Mouse (Mus musculus): Measurements from ENCODE around the gene Unc119b. TPM values are rescaled to one million over a fixed set of nuclear protein-coding genes. Genes with fewer than 3 reads are reported as not detected.
"Not testable (repeated sequence)": the region's sequence is repeated elsewhere in the genome, so short reads cannot be mapped to it uniquely, and the experiment has no call there.

The Unc119b gene
- polyA plus RNA-seq, 1 experiment from 2014 or later = 45.4 TPM

GRCm38 (mm10) chr5:115174554-115174953 is 39.8 kb upstream of the Unc119b start:
- no peaks in the 10 kb centered on the region for H3K4me1 ChIP-seq (ENCODE audit: insufficient read depth)
- no peaks in the 10 kb centered on the region for H3K27me3 ChIP-seq (ENCODE audit: insufficient read depth, low read length)
- no peak overlapping the region for H3K4me2 ChIP-seq
- no peak overlapping the region for H3K27ac ChIP-seq (ENCODE audit: low read depth)
- H3K4me3 ChIP-seq (ENCODE audit: low read depth, low read length) = no peak overlapping the region
- ATAC-seq (ENCODE audit: insufficient read depth) (no peak), DNase-seq (no peak)
- no peak overlapping the region for H3K9ac ChIP-seq
- WGBS = 100% methylated on average over 1 of the region's 1 CpGs
- peak; percentile 36 for TF ChIP-seq CTCF (IDR thresholded peaks at IDR 0.05; ENCODE audit: low read depth)
- no peaks in the 10 kb centered on the region for H3K9me3 ChIP-seq (ENCODE audit: low read depth, low read length)
- no peaks in the 10 kb centered on the region for H3K36me3 ChIP-seq (ENCODE audit: insufficient read depth)

DNA sequence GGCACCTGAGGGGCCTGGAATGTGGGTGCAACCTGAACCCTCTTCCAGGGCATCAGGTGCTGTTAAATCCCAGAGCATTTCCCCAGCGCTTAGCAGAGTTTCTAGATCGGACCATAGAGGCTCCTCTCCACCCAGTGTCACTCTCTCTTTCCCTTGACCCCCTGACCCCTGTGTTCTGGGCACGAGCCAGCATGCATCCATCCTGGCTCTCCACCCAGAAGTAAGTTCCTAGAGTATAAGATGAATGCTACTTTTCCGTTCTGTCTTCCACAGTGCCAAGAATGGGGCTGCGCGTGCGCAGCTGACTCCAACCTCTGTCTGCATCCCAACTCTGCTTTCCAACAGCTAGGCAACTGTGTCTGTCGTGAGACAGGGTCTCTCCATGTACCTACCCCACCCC is 35.4 kb upstream of the Unc119b start:
- peak; percentile 36 for DNase-seq
- Histone ChIP-seq H3K9ac (no peak overlapping the region), H3K27ac (ENCODE audit: low read depth) (no peak overlapping the region), H3K4me3 (ENCODE audit: low read depth, low read length) (no peak overlapping the region), H3K27me3 (ENCODE audit: insufficient read depth, low read length) (no peaks in the 10 kb centered on the region), H3K4me1 (ENCODE audit: insufficient read depth) (peaks cover 13% of the 10 kb centered on the region), H3K36me3 (ENCODE audit: insufficient read depth) (no peaks in the 10 kb centered on the region), H3K9me3 (ENCODE audit: low read depth, low read length) (no peaks in the 10 kb centered on the region), H3K4me2 (no peak overlapping the region)
- TF ChIP-seq CTCF (IDR thresholded peaks at IDR 0.05; ENCODE audit: low read depth) = no peak
- WGBS = 71% methylated on average over 8 of the region's 8 CpGs
- no peak for ATAC-seq (ENCODE audit: insufficient read depth)

DNA sequence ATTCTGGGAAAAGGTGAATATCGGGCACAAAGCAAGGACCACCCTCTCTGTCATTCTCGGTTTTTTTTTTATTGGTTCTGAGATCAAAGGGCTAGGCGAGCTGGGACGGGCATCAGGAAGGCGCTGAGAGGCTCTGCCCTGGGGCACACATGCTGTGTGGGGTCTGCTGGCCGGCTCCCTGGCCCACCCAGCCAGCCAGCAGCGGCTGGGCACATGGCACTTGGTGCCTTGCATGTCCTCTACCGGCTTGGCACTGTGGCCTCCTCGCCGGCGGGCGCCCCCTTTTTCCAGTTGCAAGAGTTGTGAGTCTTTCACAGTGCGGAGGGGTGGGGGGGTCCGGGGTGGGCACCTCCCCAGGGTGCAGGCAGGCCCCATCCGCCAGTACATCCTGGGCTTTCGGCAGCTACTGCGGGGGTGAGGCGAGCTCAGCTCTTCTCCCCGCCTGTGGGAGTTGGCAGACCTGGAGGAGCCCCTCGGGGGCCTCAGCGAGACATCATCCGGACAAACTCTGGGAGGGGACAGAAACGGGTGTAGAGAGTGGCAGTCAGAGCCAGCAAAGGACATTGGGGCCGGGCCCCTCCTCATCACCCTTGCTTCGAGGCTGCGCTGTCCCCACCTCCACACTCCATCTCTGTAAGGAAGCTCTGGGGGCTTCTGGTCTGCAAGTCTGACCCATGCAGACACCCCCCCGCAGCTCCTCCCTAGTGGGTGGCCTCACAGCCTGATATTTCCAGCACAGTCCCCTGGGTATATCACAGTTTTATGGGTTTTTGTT is 34.1 kb upstream of the Unc119b start:
- H3K36me3 ChIP-seq (ENCODE audit: insufficient read depth) = no peaks in the 10 kb centered on the region
- H3K9me3 ChIP-seq (ENCODE audit: low read depth, low read length) = no peaks in the 10 kb centered on the region
- 32% methylated on average over 27 of the region's 27 CpGs for WGBS
- ATAC-seq (ENCODE audit: insufficient read depth) (peak; percentile 53), DNase-seq (peak; percentile 62)
- H3K9ac ChIP-seq = no peak overlapping the region; the same call in 1 of the 2 replicates
- H3K27ac ChIP-seq (ENCODE audit: low read depth) = peak overlapping the region; percentile 63; the same call in 1 of the 2 replicates
- peak overlapping the region; percentile 38; the same call in 1 of the 2 replicates for H3K4me2 ChIP-seq
- H3K4me3 ChIP-seq (ENCODE audit: low read depth, low read length) = no peak overlapping the region; the same call in 1 of the 2 replicates
- TF ChIP-seq CTCF (IDR thresholded peaks at IDR 0.05; ENCODE audit: low read depth) = no peak
- peaks cover 13% of the 10 kb centered on the region for H3K4me1 ChIP-seq (ENCODE audit: insufficient read depth)
- no peaks in the 10 kb centered on the region for H3K27me3 ChIP-seq (ENCODE audit: insufficient read depth, low read length)

- no peak overlapping the region for H3K4me3 ChIP-seq (ENCODE audit: low read depth, low read length)
- no peak overlapping the region for H3K9ac ChIP-seq
- ATAC-seq (ENCODE audit: insufficient read depth) = peak; percentile 32; the same call in 1 of the 2 replicates
- peak overlapping the region; percentile 74 for H3K27ac ChIP-seq (ENCODE audit: low read depth)
- no peaks in the 10 kb centered on the region for H3K9me3 ChIP-seq (ENCODE audit: low read depth, low read length)
- DNase-seq = peak; percentile 57
- no peak overlapping the region for H3K4me2 ChIP-seq
- 59% methylated on average over 6 of the region's 6 CpGs for WGBS
- H3K4me1 ChIP-seq (ENCODE audit: insufficient read depth) = peaks cover 15% of the 10 kb centered on the region
- TF ChIP-seq CTCF (IDR thresholded peaks at IDR 0.05; ENCODE audit: low read depth) = no peak
- H3K27me3 ChIP-seq (ENCODE audit: insufficient read depth, low read length) = no peaks in the 10 kb centered on the region
- H3K36me3 ChIP-seq (ENCODE audit: insufficient read depth) = no peaks in the 10 kb centered on the region
These were observed 32.6 kb upstream of the Unc119b start for GRCm38 (mm10) chr5:115167396-115167795.

GRCm38 (mm10) chr5:115166815-115167194 is 32.0 kb upstream of the Unc119b start:
- Histone ChIP-seq H3K9me3 (ENCODE audit: low read depth, low read length) (no peaks in the 10 kb centered on the region), H3K4me1 (ENCODE audit: insufficient read depth) (peaks cover 15% of the 10 kb centered on the region), H3K27ac (ENCODE audit: low read depth) (peak overlapping the region; percentile 74), H3K9ac (no peak overlapping the region), H3K4me2 (no peak overlapping the region), H3K4me3 (ENCODE audit: low read depth, low read length) (no peak overlapping the region), H3K27me3 (ENCODE audit: insufficient read depth, low read length) (no peaks in the 10 kb centered on the region), H3K36me3 (ENCODE audit: insufficient read depth) (no peaks in the 10 kb centered on the region)
- WGBS = 78% methylated on average over 7 of the region's 7 CpGs
- DNase-seq (no peak), ATAC-seq (ENCODE audit: insufficient read depth) (no peak)
- TF ChIP-seq CTCF (IDR thresholded peaks at IDR 0.05; ENCODE audit: low read depth) = no peak

DNA sequence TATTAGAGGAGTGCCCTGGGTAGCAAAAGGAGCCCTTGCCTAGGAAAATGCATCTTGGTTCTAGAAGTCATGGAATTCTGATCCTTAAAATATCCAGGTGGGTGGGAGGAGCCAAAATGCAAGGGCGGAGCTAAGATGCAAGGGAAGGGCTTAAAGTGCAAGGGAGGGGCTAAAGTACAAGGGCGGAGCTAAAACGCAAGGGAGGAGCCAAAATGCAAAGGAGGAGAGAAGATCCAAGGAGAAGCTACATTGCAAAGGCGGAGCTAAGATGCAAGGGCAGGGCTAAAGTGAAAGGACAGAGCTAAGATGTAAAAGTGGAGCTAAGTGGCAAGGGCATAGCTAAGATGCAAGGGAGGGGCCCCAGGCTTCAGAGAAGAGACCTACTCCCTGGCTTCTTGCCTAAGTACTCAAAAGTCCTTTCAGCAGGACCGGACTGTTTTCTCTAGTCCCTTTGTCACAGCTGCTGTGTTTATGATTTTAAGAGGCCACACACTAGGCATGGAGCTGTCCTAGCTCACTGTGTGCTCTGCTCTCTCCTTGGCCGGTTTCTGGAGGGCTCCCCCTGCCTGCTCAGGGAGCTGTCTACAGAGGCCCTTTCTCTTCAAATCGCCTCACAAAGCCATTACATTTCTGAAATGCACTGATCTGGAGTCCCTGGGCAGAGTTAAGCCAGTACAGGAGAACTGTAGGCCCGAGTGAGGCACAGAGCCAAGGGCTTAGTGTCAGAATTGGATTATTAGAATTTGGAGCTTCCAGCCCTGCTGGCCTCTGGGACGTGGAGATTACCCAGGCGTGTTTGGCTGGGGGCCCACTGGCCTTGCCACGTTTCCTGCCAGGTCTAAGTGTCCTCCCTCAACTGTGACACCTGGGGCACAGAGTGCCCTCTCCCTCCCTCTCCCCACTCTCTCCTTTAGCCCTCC is 31.4 kb upstream of the Unc119b start:
- ATAC-seq (ENCODE audit: insufficient read depth) (peak; percentile 54), DNase-seq (peak; percentile 66)
- TF ChIP-seq CTCF (IDR thresholded peaks at IDR 0.05; ENCODE audit: low read depth) = no peak; the same call in 1 of the 2 replicates
- 34% methylated on average over 11 of the region's 11 CpGs for WGBS
- Histone ChIP-seq H3K9me3 (ENCODE audit: low read depth, low read length) (no peaks in the 10 kb centered on the region), H3K36me3 (ENCODE audit: insufficient read depth) (no peaks in the 10 kb centered on the region), H3K4me3 (ENCODE audit: low read depth, low read length) (no peak overlapping the region), H3K4me1 (ENCODE audit: insufficient read depth) (peaks cover 18% of the 10 kb centered on the region), H3K9ac (no peak overlapping the region), H3K27me3 (ENCODE audit: insufficient read depth, low read length) (no peaks in the 10 kb centered on the region), H3K4me2 (no peak overlapping the region), H3K27ac (ENCODE audit: low read depth) (peak overlapping the region; percentile 74)

- Histone ChIP-seq H3K4me1 (ENCODE audit: insufficient read depth) (peaks cover 18% of the 10 kb centered on the region), H3K9me3 (ENCODE audit: low read depth, low read length) (no peaks in the 10 kb centered on the region), H3K36me3 (ENCODE audit: insufficient read depth) (no peaks in the 10 kb centered on the region), H3K27me3 (ENCODE audit: insufficient read depth, low read length) (no peaks in the 10 kb centered on the region), H3K9ac (no peak overlapping the region), H3K4me2 (no peak overlapping the region), H3K4me3 (ENCODE audit: low read depth, low read length) (no peak overlapping the region), H3K27ac (ENCODE audit: low read depth) (no peak overlapping the region)
- 60% methylated on average over 9 of the region's 9 CpGs for WGBS
- peak; percentile 52 for TF ChIP-seq CTCF (IDR thresholded peaks at IDR 0.05; ENCODE audit: low read depth)
- DNase-seq (no peak), ATAC-seq (ENCODE audit: insufficient read depth) (no peak)
These were observed 30.6 kb upstream of the Unc119b start for GRCm38 (mm10) chr5:115165351-115165750.

DNA sequence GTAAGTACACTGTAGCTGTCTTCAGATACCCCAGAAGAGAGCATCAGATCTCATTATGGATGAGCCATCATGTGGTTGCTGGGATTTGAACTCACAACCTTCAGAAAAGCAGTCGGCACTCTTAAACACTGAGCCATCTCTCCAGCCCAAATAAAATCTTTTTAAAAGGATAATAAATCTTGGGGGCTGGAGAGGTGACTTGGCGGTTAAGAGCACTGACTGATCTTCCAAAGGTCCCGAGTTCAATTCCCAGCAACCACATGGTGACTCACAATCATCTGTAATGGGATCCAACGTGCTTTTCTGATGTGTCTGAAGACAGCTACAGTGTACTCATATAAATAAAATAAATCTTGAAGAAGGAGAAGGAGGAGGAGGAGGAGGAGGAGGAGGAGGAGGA is 29.7 kb upstream of the Unc119b start:
- not testable (repeated sequence) for H3K4me2 ChIP-seq; H3K27ac ChIP-seq (ENCODE audit: low read depth); H3K27me3 ChIP-seq (ENCODE audit: insufficient read depth, low read length); H3K9ac ChIP-seq; H3K36me3 ChIP-seq (ENCODE audit: insufficient read depth); ATAC-seq (ENCODE audit: insufficient read depth); H3K9me3 ChIP-seq (ENCODE audit: low read depth, low read length); H3K4me3 ChIP-seq (ENCODE audit: low read depth, low read length); DNase-seq
- H3K4me1 ChIP-seq (ENCODE audit: insufficient read depth) = peaks cover 18% of the 10 kb centered on the region
- WGBS = 71% methylated on average over 4 of the region's 4 CpGs

All from lung, embryonic 14.5 days (tissue).